Mouse (Mus musculus) midbrain, embryonic 13.5 days (tissue): Measurements from ENCODE around the gene Vwf. TPM values are rescaled to one million over a fixed set of nuclear protein-coding genes. Genes with fewer than 3 reads are reported as not detected.

ENCODE experiments used
- ATAC-seq: fragments of 200-750 bp; cut with Nextera tagmentation; 2 replicates; pipeline ENCODE4 v1.8.0; 2017; ENCODE audit warnings: mild to moderate bottlenecking, moderate TSS enrichment, moderate library complexity
- H3K27ac ChIP-seq: fragments of 300-500 bp; sonication (generic); 2 replicates; pipeline ENCODE4 v1.5.1; 2015; ENCODE audit warnings: inconsistent platforms, mild to moderate bottlenecking, moderate library complexity
- H3K27me3 ChIP-seq: fragments of 300-500 bp; sonication (generic); 2 replicates; pipeline ENCODE4 v1.6.1; 2015; ENCODE audit warnings: mild to moderate bottlenecking, inconsistent platforms
- H3K36me3 ChIP-seq: fragments of 300-500 bp; sonication (generic); 2 replicates; pipeline ENCODE4 v1.6.1; 2015; ENCODE audit warnings: mild to moderate bottlenecking, inconsistent platforms
- H3K4me1 ChIP-seq: fragments of 300-500 bp; sonication (generic); replicated peaks from 2 replicates; pipeline ENCODE4 v1.6.1; 2015; ENCODE audit warnings: inconsistent platforms
- H3K4me2 ChIP-seq: fragments of 300-500 bp; sonication (generic); replicated peaks from 2 replicates; pipeline ENCODE4 v1.6.1; 2015; ENCODE audit warnings: moderate library complexity, mild to moderate bottlenecking, inconsistent platforms
- H3K4me3 ChIP-seq: fragments of 300-500 bp; sonication (generic); replicated peaks from 2 replicates; pipeline ENCODE4 v1.5.1; 2015; ENCODE audit warnings: mild to moderate bottlenecking, inconsistent platforms
- H3K9ac ChIP-seq: fragments of 300-500 bp; sonication (generic); replicated peaks from 2 replicates; pipeline ENCODE4 v1.6.1; 2015; ENCODE audit warnings: mild to moderate bottlenecking, inconsistent platforms
- H3K9me3 ChIP-seq: fragments of 300-500 bp; sonication (generic); 2 replicates; pipeline ENCODE4 v1.6.1; 2016; ENCODE audit warnings: mild to moderate bottlenecking, inconsistent platforms
- WGBS: fragments of 180-500 bp; shearing (Covaris S2); methylation state at CpG from one replicate; pipeline ENCODE4 v1.1.7; 2015; 5-methylcytosine and 5-hydroxymethylcytosine counted together
- polyA plus RNA-seq: library from polyadenylated mRNA; unstranded; fragments of >200 nt; fragmentation: Nextera tagmentation; extraction: Ambion mirVana; gene quantifications from 2 replicates; pipeline ENCODE4 v1.2.1, GENCODE M21; 2015

Vwf gene
- polyA plus RNA-seq, 1 experiment from 2014 or later = 8.4 TPM

DNA sequence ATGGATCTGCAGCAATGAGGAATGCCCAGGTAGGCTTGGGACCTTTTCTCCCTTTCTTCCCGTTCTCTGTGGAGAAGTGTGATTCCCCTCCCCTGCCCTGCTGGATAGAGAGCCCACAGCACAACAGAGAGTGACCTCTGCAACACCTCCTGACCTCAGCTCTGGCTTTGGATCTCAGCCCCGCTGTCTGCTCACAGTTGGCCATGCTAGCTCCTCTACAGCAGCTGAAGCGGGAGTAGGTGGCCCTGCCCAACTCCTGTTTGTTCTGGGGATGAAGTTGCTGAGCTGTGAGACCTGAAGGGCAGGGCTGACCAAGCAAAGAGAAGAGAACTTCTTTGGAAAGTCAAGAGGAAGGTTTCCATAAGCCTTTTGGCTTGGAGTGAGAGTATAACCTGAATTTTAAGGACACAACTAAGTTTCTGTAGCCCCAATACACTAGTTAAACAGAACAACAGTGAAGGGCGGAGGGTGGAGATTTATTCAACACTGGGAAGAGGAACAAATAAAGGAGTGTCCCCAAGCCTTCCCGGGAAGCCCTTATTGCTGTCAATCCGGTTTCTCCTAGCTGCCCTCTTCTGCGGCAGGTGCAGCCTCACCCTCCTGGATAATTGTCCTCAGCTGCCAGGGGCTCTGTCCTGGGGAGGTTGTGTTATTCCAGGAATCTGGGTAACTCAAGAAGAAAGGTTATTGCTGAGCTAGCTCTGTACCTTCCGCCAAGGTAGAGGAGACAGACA is 45.2 kb downstream of the Vwf start:
- H3K4me3 ChIP-seq = no peak overlapping the region
- H3K36me3 ChIP-seq = no peaks in the 10 kb centered on the region
- no peaks in the 10 kb centered on the region for H3K27me3 ChIP-seq
- WGBS = 65% methylated on average over 8 of the region's 8 CpGs
- no peak overlapping the region for H3K9ac ChIP-seq
- no peak overlapping the region for H3K4me2 ChIP-seq
- no peak for ATAC-seq
- no peaks in the 10 kb centered on the region for H3K4me1 ChIP-seq
- H3K9me3 ChIP-seq = no peaks in the 10 kb centered on the region
- no peak overlapping the region for H3K27ac ChIP-seq

GRCm38 (mm10) chr6:125592536-125592935 is 46.0 kb downstream of the Vwf start:
- H3K4me3 ChIP-seq = no peak overlapping the region
- no peaks in the 10 kb centered on the region for H3K9me3 ChIP-seq
- 94% methylated on average over 6 of the region's 6 CpGs for WGBS
- no peak overlapping the region for H3K4me2 ChIP-seq
- no peak overlapping the region for H3K9ac ChIP-seq
- H3K27me3 ChIP-seq = no peaks in the 10 kb centered on the region
- H3K36me3 ChIP-seq = no peaks in the 10 kb centered on the region
- no peak overlapping the region for H3K27ac ChIP-seq
- no peaks in the 10 kb centered on the region for H3K4me1 ChIP-seq
- ATAC-seq = no peak

DNA sequence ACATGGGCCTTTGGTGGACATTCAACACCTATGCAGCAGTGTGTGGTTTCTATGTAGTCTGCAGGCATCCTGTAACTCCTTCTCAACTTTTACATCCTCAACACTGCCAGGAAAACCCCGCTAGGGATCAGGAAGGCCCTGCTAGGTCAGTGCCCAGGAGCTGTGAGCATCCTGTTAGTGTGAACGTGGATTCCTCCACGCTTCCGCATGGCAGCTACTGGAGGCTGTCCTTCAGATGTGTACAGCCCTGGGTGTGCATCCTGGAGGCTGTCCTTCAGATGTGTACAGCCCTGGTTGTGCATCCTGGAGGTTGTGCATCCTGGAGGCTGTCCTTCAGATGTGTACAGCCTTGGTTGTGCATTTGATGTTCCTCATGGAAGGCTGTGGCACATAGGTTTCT is 47.7 kb downstream of the Vwf start:
- Histone ChIP-seq H3K4me3 (no peak overlapping the region), H3K27ac (no peak overlapping the region), H3K9me3 (no peaks in the 10 kb centered on the region), H3K4me1 (no peaks in the 10 kb centered on the region), H3K36me3 (no peaks in the 10 kb centered on the region), H3K4me2 (no peak overlapping the region), H3K27me3 (no peaks in the 10 kb centered on the region), H3K9ac (no peak overlapping the region)
- WGBS = 93% methylated on average over 4 of the region's 4 CpGs
- ATAC-seq = no peak

DNA sequence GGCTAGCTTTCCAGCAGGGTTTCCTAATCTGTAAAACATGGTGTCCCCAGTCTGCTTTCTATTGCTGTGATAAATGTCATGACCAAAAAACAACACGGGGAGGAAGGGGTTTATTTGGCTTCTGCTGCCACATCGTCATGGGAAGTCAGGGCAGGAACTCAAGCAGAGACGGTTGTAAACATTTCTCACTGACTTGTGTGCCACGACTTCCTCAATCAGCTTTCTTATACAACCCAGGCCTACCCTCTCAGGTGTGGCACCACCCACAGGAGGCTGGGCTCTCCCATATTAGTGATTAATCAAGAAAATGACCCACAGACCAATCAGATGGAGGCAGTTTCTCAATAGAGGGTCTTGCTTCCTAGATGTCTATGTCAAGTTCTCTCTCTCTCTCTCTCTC is 48.3 kb downstream of the Vwf start:
- ATAC-seq = no peak
- no peaks in the 10 kb centered on the region for H3K36me3 ChIP-seq
- no peaks in the 10 kb centered on the region for H3K27me3 ChIP-seq
- H3K4me1 ChIP-seq = no peaks in the 10 kb centered on the region
- no peak overlapping the region for H3K4me3 ChIP-seq
- no peaks in the 10 kb centered on the region for H3K9me3 ChIP-seq
- H3K27ac ChIP-seq = no peak overlapping the region
- H3K9ac ChIP-seq = no peak overlapping the region
- H3K4me2 ChIP-seq = no peak overlapping the region
- 82% methylated on average over 4 of the region's 4 CpGs for WGBS

GRCm38 (mm10) chr6:125596701-125597318 is 50.2 kb downstream of the Vwf start:
- Histone ChIP-seq H3K27me3 (no peaks in the 10 kb centered on the region), H3K9ac (no peak overlapping the region), H3K27ac (no peak overlapping the region), H3K36me3 (no peaks in the 10 kb centered on the region), H3K9me3 (no peaks in the 10 kb centered on the region), H3K4me3 (no peak overlapping the region), H3K4me1 (no peaks in the 10 kb centered on the region), H3K4me2 (no peak overlapping the region)
- ATAC-seq = no peak
- 24% methylated on average over 16 of the region's 16 CpGs for WGBS

GRCm38 (mm10) chr6:125597716-125598115 is 51.1 kb downstream of the Vwf start:
- Histone ChIP-seq H3K27ac (no peak overlapping the region), H3K4me3 (no peak overlapping the region), H3K9me3 (no peaks in the 10 kb centered on the region), H3K4me1 (no peaks in the 10 kb centered on the region), H3K4me2 (no peak overlapping the region), H3K27me3 (peaks cover 6% of the 10 kb centered on the region), H3K36me3 (no peaks in the 10 kb centered on the region), H3K9ac (no peak overlapping the region)
- no peak for ATAC-seq
- 80% methylated on average over 4 of the region's 4 CpGs for WGBS

GRCm38 (mm10) chr6:125600036-125600558 is 53.5 kb downstream of the Vwf start:
- H3K27ac ChIP-seq = no peak overlapping the region
- H3K9me3 ChIP-seq = no peaks in the 10 kb centered on the region
- H3K4me2 ChIP-seq = no peak overlapping the region
- H3K27me3 ChIP-seq = peaks cover 6% of the 10 kb centered on the region
- H3K36me3 ChIP-seq = no peaks in the 10 kb centered on the region
- no peak overlapping the region for H3K4me3 ChIP-seq
- no peak overlapping the region for H3K9ac ChIP-seq
- H3K4me1 ChIP-seq = peaks cover 9% of the 10 kb centered on the region; the same call in 1 of the 2 replicates
- peak; percentile 61 for ATAC-seq
- 45% methylated on average over 9 of the region's 9 CpGs for WGBS

DNA sequence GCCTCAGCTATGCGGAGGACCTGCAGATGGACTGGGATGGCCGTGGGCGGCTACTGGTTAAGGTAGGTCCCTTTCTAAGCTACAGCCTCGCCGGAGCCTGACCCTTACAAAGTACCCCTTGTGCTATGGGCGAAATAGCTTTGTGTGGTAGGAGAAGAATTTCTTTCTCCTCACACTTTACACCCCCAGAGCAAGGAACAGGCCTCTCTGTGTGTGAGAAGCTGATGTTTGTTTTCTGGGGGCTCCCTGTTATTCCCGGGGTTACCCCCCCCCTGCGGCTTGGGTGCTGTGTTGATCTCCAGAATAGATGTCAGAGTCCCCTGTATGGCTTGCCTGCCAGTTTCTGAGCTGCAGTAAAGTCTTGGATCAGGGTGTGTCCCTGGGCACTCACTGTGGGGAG is 54.1 kb downstream of the Vwf start:
- H3K9ac ChIP-seq = no peak overlapping the region
- H3K4me2 ChIP-seq = no peak overlapping the region
- H3K27ac ChIP-seq = no peak overlapping the region
- H3K27me3 ChIP-seq = peaks cover 6% of the 10 kb centered on the region
- H3K4me3 ChIP-seq = no peak overlapping the region
- H3K9me3 ChIP-seq = no peaks in the 10 kb centered on the region
- no peak for ATAC-seq
- no peaks in the 10 kb centered on the region for H3K36me3 ChIP-seq
- WGBS = 80% methylated on average over 8 of the region's 8 CpGs
- H3K4me1 ChIP-seq = peaks cover 9% of the 10 kb centered on the region; the same call in 1 of the 2 replicates

- H3K4me3 ChIP-seq = no peak overlapping the region
- H3K4me1 ChIP-seq = peaks cover 9% of the 10 kb centered on the region; the same call in 1 of the 2 replicates
- H3K9me3 ChIP-seq = no peaks in the 10 kb centered on the region
- no peaks in the 10 kb centered on the region for H3K36me3 ChIP-seq
- H3K4me2 ChIP-seq = no peak overlapping the region
- H3K27me3 ChIP-seq = peaks cover 6% of the 10 kb centered on the region
- no peak for ATAC-seq
- WGBS = 69% methylated on average over 4 of the region's 4 CpGs
- no peak overlapping the region for H3K27ac ChIP-seq
- H3K9ac ChIP-seq = no peak overlapping the region
These were observed 54.6 kb downstream of the Vwf start for GRCm38 (mm10) chr6:125601190-125601589.

GRCm38 (mm10) chr6:125601748-125602147 is 55.2 kb downstream of the Vwf start:
- ATAC-seq = no peak
- Histone ChIP-seq H3K27ac (no peak overlapping the region), H3K36me3 (no peaks in the 10 kb centered on the region), H3K4me1 (peaks cover 9% of the 10 kb centered on the region; the same call in 1 of the 2 replicates), H3K9me3 (no peaks in the 10 kb centered on the region), H3K27me3 (peaks cover 6% of the 10 kb centered on the region), H3K4me3 (no peak overlapping the region), H3K9ac (no peak overlapping the region), H3K4me2 (no peak overlapping the region)
- WGBS = 86% methylated on average over 5 of the region's 5 CpGs

DNA sequence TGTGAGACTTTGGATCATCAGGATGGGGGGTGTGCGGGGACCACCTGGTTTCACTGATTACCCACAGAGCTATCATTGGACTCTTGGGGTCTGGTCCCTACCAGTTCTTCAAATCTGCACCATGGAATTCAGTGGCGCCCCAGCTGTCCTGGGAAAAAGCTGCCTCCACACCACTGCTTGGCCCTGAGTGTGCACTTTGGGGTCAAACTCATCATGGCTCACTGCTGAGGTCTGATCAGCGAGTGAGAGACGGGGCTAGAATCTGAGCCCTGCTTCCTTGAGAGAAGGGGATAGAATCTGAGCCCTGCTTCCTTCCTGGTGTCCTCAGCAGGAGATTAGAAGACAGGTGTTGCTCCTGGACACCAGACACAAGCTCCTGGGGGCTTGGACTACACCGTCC is 55.8 kb downstream of the Vwf start:
- no peak overlapping the region for H3K27ac ChIP-seq
- H3K27me3 ChIP-seq = peaks cover 10% of the 10 kb centered on the region
- no peaks in the 10 kb centered on the region for H3K9me3 ChIP-seq
- WGBS = 87% methylated on average over 5 of the region's 5 CpGs
- no peak overlapping the region for H3K9ac ChIP-seq
- H3K4me3 ChIP-seq = no peak overlapping the region
- H3K36me3 ChIP-seq = no peaks in the 10 kb centered on the region
- peaks cover 9% of the 10 kb centered on the region; the same call in 1 of the 2 replicates for H3K4me1 ChIP-seq
- no peak overlapping the region for H3K4me2 ChIP-seq
- ATAC-seq = no peak

GRCm38 (mm10) chr6:125603234-125603633 is 56.7 kb downstream of the Vwf start:
- Histone ChIP-seq H3K27me3 (peaks cover 10% of the 10 kb centered on the region), H3K9ac (no peak overlapping the region), H3K4me1 (peaks cover 9% of the 10 kb centered on the region; the same call in 1 of the 2 replicates), H3K4me3 (no peak overlapping the region), H3K36me3 (no peaks in the 10 kb centered on the region), H3K27ac (no peak overlapping the region), H3K9me3 (no peaks in the 10 kb centered on the region), H3K4me2 (peak overlapping the region; percentile 22; the same call in 1 of the 2 replicates)
- WGBS = 3% methylated on average over 18 of the region's 18 CpGs
- peak; percentile 67 for ATAC-seq
